Mouse (Mus musculus) heart, postnatal 36 days (tissue): ENCODE data around the gene Vwc2l. TPM values are rescaled to one million over a fixed set of nuclear protein-coding genes. Genes with fewer than 3 reads are reported as not detected.

ENCODE experiments used
- DNase-seq, 2 experiments: peaks; one replicate each; pipeline ENCODE4 v3.0.0; 2021 to 2022
- intact Hi-C: fragments of 180-260 bp; cut with DNase I; formaldehyde crosslinking; loops from one replicate; pipeline ENCODE4 v1.15.1; 2025
- total RNA-seq, 2 experiments: library from RNA; stranded (reverse); gene quantifications; 2 replicates each; pipeline ENCODE4 v1.2.3; 2021

Vwc2l gene
- total RNA-seq: not detected

DNA sequence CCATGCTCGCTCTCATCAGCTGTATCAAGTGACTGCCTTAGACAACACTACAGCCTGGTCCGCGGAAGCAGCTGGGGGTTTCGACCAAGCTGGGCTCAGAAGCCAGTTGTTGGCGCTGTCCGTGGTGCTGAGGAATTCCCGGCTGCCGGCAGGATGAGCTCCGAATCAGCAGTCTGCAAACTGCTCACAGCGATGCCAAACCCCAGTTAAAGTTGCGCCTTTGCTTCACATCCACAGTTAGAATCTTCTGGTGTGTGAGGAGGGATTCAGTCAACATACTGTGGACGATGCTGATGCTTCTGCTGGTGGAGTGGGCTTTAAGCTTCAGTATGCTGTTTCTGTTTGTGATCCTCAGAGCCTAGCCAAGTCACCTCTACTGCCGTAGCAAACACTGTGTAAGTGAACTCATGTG is at the start of gene Vwc2l:
Vwc2l (plus strand) TSS at position 61 of the 412 bp plus-strand sequence.
- intact Hi-C loops: no loop called here
- peak; percentile 48 to 63 for DNase-seq

DNA sequence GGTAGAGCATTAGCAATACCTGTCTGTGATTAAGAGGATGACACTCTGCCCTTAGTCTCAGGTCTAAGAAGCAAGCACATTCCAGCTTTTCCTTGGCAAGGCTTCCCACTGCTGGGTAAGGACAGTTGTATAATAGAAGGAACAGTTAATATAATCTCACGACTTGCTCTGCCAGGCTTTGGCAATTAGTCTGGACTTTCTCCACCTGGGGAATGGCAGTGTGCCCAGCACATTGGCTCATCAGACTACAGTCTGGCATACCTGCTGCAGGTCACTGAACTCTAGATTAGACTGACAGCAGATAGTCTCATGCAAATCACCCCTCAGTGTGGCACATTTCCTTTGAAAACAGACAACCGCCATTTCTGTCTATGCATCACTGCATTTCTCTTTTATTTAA is 33.0 kb upstream of the Vwc2l start:
- intact Hi-C loops: no loop called here
- DNase-seq: peak in 1 of 2 experiments; percentile 2

DNA sequence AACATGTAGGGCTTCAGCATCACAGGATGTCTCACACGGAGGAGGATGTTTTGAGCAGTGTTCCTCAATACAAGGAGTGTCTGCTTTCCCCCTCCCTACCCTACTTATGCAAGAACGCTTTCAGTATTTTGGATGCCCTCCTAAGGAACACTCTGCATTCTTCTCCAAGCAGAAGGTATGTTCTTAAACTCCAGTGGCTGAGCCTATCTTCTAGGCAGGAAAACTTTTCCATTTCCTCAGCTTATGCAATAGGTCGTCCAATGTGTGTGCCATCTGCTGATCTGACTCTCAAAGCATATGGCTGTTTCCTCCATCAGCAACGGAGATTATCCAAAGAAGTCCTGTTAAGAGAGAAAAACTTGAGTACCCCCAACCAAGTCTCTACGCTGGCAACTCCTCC is 25.2 kb upstream of the Vwc2l start:
- DNase-seq: no peak
- intact Hi-C loops: no loop called here

DNA sequence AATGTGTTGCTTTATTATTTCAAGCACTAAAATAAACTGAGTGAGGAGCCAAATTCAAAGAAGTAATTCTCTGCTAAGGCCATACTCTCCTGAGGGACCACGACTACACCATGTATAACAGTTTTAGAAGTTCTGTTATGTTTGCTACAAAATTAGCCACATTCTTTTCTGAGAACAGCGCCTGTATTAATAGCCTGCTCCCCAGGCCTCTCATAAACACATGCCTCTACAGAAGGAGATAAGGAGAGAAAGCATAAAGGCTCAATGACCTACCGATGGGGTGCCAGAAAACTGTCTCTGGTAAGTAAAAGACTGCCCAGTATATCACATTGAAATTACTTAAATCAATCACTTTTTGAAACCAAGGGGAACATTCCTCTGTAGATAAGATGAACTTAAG is 21.6 kb upstream of the Vwc2l start:
- intact Hi-C loops: no loop called here
- DNase-seq: no peak

DNA sequence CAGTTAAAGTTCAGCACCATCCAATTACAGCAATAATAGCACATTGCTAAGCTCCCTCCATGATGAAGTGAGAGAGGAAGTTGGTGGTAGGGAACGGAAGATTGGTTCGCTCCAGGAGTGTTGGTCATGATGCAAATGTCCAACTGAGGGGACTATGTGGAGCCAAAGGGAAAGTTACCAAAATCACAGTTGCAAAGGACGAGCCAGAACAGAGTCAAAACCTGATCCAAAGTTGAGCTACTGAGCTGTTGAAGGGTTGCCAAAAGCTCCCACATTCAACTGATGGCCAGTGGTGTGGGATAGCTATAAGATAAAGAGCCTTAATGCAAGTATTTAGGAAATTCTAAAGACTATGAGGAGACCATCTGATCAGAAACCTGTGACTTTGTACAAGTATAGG is 19.7 kb upstream of the Vwc2l start:
- no peak for DNase-seq
- intact Hi-C loops: no loop called here

DNA sequence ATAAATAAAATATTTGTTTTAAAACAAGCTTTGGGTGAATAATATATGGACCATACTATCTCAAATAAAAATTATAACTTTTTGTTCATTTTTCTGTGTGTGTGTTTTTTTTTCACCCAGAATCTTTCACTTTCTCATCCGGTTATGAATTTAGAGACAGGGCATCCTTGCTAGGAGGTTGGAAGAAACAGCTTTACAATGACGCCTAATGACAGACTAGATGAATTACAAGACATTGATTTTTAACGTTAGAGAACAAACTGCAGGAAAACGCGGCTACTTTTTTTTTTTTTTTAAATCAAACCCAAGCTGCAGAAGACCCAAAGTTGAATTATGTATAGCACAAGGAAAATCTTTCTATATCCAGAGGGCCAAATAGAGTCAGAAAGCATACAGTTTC is 470 bp upstream of the Vwc2l start:
- intact Hi-C loops: no loop called here
- no peak for DNase-seq

DNA sequence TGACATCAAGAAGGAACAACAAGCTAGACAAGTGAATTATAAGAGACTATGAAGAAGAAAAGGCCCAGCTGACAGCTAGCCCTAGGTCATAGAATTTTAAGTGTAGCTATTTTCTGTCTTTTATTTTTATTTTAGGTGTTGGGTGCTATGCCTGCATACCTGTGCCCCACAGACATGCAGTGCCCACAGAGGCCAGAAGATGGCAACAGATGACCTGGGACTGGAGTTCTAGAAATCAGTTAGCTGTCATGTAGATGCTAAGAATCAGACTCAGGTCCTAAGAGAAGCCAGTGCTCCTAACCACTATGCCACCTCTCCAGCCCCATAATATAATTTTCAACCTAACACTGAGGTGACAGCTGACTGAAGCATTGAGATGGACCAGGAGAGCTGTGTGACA is 61.6 kb downstream of the Vwc2l start:
- intact Hi-C loops: no loop called here
- DNase-seq: no peak

DNA sequence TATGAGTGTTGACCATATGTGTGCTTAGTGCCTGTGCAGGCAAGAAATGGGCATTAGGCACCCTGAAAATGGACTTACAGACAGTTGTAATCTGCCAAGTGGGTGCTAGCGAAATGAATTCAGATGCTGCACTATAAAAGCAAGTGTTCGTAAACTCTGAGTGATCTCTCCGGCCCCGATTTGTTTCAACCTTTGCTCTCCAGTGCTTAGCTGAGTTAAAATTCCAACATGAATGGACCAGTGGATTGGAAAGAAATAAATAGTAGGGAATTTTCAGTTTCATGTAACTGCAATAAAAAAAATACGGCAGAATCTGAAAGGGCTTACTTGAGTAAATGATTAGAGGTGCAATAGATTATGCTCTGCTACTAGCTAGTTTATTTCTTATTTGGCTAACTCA is 66.1 kb downstream of the Vwc2l start:
- DNase-seq: no peak
- intact Hi-C loops: no loop called here

DNA sequence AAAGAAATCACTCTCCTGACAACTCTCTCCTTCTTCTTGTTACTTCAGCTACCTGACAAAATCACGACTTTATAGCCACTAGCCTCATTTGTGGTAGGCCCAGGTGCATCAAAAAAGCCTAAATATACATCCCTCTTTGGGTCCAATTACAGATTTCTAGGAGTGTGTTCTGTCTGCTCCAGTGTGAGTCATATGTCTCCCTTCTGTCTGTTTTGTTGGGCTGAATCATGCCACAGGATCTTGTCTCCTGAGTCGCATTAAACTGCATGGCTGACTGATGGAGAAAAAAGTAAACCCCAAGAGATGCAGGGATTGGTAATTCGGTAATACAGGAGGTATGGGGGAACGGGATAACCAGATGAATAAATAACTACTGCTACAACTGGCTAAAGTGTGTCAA is 69.6 kb downstream of the Vwc2l start:
- DNase-seq: no peak
- intact Hi-C loops: no loop called here

DNA sequence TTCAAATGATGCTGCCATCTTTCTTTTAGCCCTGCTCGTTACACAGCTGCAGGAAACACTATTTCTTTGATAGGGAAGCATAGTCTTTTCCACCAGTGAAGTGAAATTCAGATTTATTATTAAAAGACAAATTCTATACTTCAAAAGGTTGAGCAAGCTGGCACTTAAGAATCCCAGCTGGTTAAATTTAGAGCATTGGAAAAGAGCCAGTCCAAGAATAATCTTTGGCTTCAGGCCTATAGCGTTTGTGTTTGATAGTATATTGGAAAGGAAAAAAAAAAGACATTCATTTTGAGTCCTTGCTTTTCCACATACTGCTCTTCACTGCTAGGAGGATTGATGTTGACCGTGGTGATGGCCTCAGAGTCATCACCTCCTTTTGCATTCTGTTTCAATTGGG is 77.9 kb downstream of the Vwc2l start:
- DNase-seq: no peak
- intact Hi-C loops: no loop called here

DNA sequence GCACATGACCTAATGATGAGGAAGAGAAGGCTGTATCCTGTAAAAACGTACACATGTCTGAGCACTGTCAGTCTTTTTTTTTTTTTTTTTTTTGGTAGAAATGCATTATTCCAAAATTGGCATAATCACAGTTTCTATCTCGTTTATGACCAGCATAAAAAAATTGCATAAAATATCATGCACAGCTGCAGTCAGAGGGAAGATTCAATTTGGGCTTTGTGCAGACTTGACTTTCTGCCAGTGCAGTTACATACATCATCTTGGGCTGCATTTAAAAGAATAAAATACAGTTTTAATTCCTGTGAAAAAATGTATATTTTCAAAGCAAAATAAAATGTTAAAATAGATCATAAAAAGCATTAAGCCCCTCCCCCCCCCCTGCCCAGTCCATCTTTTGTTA is 97.6 kb downstream of the Vwc2l start:
- intact Hi-C loops: no loop called here
- no peak for DNase-seq

DNA sequence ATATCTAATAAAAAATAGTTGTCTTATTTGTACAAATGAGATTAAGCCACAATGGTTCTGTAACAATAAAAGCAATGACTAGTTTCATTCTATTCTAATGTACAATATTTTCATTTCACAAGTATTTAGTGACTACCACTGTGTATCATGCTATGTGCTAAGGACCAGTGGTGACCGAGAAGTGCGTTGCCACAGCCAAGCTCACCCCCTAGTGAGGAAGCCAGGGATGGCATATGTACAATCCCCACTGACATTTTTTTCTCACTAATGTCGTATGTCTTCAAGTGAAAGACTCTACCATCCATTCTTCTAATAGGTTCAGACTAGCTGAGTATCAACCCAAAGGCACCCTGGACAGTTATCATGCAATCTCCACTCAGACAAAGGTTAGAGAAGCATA is 107.7 kb downstream of the Vwc2l start:
- DNase-seq: no peak
- intact Hi-C loops: no loop called here

DNA sequence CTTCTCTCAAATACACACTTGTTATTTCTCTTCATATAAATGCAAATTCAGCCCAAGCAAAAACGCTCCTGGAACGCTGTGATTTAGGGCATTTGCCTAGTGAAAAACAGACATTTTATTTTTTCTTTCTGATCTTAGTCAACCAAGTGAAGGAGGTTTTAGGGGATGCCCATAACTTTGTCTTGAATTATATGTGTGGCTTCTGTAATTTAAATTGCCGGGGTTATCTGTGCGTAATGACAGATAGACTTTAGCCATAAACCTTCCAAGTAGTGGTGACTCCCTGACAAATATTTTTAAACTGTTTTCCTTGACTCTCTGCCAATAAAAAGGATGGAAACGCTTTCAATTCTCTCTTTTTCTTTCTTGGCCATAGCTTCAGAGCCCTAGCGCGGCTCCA is 116.7 kb downstream of the Vwc2l start:
- intact Hi-C loops: no loop called here
- DNase-seq: no peak

DNA sequence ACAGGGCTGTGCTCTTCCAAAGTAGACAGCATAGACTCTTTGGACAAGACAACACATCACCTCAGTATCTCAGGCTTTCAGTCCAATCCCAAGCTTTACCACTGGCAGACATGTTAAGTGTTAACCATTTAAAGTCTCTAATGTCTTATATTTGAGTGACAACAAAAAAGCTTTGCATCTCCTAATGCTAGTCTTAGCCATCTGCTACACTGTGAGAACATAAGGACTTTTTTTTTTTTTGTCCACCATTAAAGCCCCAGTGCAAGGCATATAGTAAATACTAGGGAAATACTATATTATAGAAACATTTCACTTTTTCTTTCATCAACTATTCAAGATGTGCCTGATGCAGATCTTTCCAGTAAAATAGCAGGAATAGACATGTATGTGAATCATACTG is 119.8 kb downstream of the Vwc2l start:
- DNase-seq: no peak
- intact Hi-C loops: no loop called here

DNA sequence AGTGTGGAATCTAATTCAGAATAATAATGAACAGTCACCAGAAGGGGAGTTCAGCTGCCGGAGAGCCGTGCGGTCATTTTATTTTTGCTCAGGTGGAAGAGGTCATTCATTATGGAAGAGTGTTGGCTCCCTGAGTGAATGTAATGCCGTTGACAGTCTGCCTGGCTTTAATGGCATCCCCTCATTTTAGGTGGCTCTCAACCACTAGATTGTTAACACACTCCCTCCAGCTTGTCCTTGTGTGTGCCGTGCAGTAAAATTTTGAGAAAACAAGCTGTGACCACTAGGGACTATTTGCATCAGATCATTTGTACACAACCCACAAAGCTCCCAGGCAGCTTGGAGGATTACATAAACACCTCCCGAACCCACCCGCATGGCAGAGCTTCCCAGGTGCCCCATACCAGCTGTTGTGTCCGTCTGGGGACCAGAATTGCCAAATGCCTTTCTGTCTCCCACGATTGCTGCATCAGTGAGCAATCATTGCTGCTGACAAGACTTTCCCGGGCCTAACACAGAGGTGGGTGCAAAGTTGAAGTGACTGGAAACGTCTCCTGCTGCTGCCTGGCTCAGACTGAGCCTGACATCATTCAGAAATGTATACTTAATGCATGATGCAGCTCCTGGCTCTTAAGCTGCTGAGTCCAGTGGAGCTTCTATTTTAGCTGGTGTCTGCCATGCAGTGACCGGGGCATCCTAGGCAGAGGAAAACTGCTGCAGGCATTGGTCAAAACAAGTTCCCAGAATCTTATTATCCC is 126.3 kb downstream of the Vwc2l start:
- DNase-seq: no peak
- intact Hi-C loops: no loop called here

DNA sequence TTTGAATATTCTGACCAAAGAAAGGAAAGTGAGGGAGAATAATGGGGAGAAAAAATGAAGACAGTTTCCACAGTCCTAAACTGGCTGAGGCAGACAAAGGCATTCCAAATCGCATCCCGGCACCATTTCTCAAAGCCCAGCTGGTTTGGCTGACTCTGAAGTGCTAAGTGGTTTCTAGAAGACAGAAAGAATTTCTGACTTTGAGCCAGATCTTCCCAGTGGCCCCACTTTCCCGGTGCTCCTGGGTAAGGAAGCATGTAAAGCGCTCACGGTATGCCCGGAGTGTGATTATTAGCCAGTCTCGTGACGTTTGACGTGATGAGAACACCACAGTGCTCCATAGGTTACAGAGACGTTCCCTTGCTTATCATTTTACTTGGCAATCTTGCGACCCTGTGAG is 127.9 kb downstream of the Vwc2l start:
- DNase-seq: no peak
- intact Hi-C loops: no loop called here

DNA sequence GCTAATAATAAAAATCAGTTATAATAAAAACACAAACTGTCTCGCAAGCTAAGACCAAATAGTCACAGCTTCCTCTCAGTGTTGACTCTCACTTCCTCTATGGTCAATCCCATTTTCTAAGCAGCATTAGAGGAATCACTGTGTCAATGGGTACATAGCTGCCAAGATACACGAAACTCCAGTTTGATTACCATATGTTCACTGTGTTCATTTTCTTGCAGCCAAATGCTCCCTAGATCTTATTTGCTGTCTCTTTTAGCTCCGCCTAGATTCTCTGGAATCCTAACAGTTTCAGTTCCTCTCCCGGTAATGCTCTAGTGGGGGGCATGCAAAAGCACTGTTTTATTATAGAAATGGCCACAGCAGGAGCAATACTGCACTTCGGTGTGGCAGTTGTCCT is 130.4 kb downstream of the Vwc2l start:
- no peak for DNase-seq

DNA sequence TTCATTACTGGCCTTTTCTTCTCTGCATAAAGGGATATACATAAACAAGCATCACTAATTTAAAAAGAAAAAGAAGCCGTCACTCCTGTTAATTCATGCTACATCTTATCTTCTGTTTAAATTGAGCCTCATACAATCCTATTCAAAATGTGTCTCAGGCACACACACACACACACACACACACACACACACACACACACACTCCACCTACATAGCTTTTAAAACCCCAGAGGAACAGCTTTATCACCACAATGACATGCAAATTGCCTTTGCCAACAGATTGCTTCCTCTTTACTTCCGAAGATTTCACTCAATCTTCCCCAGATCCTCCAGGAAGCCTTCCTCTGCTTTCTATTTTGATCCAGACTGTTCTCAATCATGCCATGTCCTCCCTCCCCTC is 136.2 kb downstream of the Vwc2l start:
- DNase-seq: no peak

More for the DNA sequence above, 130.4 kb downstream of the Vwc2l start:
- intact Hi-C loops: no loop called here

DNA sequence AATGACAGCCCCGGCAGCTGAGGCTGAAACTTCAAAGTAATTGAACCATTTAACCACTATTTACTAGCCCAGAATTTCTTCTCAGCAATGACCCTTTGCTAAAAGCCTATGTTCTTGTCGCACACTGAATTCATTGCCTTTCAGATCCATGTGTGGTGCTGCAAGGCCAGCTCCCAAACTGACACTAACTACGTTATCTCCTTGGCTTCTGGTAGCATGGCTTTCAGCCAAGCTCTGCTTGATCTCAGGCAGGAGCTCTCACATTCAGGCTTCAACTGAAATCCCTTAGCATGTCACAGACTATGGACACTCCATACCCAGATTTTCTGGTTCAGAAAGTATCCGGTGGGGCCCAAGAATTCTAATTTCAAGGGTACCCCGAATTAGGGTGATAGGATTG is 140.6 kb downstream of the Vwc2l start:
- peak; percentile 30 to 34 for DNase-seq
- intact Hi-C loops: no loop called here

More for the DNA sequence above, 136.2 kb downstream of the Vwc2l start:
- intact Hi-C loops: no loop called here

DNA sequence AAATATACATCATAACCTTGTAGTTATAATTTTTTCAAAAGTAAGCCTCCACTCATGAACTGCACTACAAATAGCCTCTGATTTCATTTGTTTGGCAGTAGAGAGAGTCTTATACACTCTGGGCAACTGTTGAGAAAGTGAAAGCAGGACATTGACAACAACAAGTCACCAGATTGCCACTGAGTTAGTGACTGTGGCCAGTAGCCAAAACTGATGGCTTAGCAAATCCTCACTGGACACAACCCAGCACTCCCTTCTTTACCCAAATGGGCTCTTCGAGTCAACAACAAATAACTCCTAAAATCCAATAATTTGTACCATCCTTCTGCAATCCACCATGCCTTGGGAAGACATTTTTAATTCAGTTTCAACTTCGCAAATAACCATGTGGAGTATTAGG is 155.0 kb downstream of the Vwc2l start:
- no peak for DNase-seq
- intact Hi-C loops: no loop called here

DNA sequence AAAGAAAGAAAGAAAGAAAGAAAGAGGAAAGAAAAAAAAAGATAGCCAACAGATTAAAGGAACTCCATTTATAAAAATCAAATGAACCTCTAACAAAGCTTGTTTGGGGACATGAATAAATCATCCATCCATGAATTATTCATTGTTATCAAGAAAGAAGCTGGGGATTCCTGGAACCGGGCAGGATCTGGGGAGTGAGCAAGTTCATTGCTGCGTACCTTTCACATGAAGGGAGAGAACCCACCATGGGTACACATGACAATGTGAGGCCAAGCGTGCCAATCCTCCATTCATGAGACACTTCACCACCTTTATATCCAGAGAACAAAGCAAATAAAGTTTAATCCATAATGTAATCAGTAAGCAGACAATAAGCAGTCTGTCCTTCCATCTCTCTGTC is 155.8 kb downstream of the Vwc2l start:
- intact Hi-C loops: no loop called here

DNA sequence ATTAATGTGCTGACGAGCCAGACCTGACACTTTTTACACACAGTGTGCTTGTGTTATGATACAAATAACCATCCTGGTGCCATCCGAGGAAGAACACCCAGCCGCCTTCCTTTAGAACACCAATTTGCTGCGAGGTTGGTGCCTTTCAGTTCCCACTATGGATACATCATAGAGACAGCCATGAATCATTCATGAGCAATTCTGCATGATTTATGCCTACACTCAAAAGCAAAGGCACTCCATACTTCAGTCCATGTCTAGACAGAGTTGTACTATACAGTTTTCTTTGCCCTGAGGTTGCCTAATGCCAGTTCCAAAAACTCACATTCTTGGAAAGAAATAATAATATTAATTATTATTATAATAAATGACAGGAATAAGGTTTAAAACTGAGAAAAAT is 158.6 kb downstream of the Vwc2l start:
- intact Hi-C loops: no loop called here
- no peak for DNase-seq

More for the DNA sequence above, 155.8 kb downstream of the Vwc2l start:
- DNase-seq: no peak

DNA sequence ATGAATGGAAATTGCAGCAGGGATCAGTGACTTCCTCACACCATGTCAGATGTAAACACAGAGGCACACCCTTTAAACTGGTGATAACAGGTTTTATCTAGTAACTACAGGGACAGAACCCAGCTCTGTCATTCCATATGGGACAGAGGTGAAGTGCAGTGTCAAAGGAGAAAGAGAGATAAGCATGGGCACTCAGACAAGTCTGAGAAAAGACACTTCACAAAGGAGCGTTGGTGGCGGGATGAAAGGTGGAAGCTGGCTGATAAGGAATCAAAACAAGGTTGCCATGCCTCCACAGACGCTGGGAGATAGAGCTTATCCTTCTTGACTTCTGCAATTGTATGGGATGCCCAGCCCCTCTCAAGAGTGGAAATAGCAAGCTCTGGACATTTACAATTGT is 176.8 kb downstream of the Vwc2l start:
- no peak for DNase-seq
- intact Hi-C loops: no loop called here
